In genomic region chr16:32867919-32868552, GRCm38 (mm10) we compare ENCODE assay signal across 8 mouse cellular contexts. TPM values are rescaled to one million over a fixed set of nuclear protein-coding genes. Genes with fewer than 3 reads are reported as not detected.
DNase-seq lines count a peak whose midpoint lies in the region; ATAC-seq lines count a peak whose summit lies in the region.

No protein-coding gene starts in this region.

- ATAC-seq in hindbrain, embryonic 11.5 days (ENCODE audit: low FRiP score): peak; percentile 99

- H3K36me3 ChIP-seq in hindbrain, embryonic 11.5 days (ENCODE audit: control insufficient read depth, insufficient read depth, low read length): no peaks in the 10 kb centered on the region

- peak overlapping the region; percentile 74 for H3K9ac ChIP-seq in hindbrain, embryonic 11.5 days (ENCODE audit: low read depth, low read length)

- H3K4me1 ChIP-seq in hindbrain, embryonic 11.5 days (replicated peaks; ENCODE audit: control insufficient read depth, insufficient read depth, low read length): no peaks in the 10 kb centered on the region

- no peaks in the 10 kb centered on the region for H3K27me3 ChIP-seq in hindbrain, embryonic 11.5 days (ENCODE audit: control insufficient read depth, insufficient read depth, low read length)

- H3K9me3 ChIP-seq in hindbrain, embryonic 11.5 days (ENCODE audit: control insufficient read depth, low read length): no peaks in the 10 kb centered on the region

- DNase-seq in Muller cell, postnatal 12 days (ENCODE audit: inconsistent ontology term): peak; percentile 94
- peak; percentile 92 for DNase-seq in cerebellum, adult 9-11 months
- peak; percentile 90 to 96 for DNase-seq in frontal cortex, adult 2 months (ENCODE audit: extremely low spot score in 1 of 2, low spot score in 1 of 2)
- peak; percentile 93 for DNase-seq in hindbrain, embryonic 11.5 days (ENCODE audit: low spot score)
- DNase-seq in layer of hippocampus, postnatal 10 days (ENCODE audit: low spot score in 2 of 2): peak; percentile 84 to 89
- peak; percentile 96 for DNase-seq in lung, postnatal 10 days
- peak; percentile 83 for DNase-seq in ovary, postnatal 36 days (ENCODE audit: low spot score)
- peak; percentile 91 for DNase-seq in thymus, postnatal 25 days

- under 1% methylated on average over 35 of the region's 35 CpGs for WGBS in hindbrain, embryonic 11.5 days

- peak overlapping the region; percentile 60 for H3K4me2 ChIP-seq in hindbrain, embryonic 11.5 days (replicated peaks; ENCODE audit: low read depth, low read length)

- peak overlapping the region; percentile 74 for H3K4me3 ChIP-seq in hindbrain, embryonic 11.5 days (ENCODE audit: low read depth, low read length)

- no peak overlapping the region for H3K27ac ChIP-seq in hindbrain, embryonic 11.5 days (ENCODE audit: low read depth, low read length)

RNA-seq across cellular contexts. Expression of gene Fyttd1, which starts 9.3 kb away (rescaled TPM):
- polyA plus RNA-seq in frontal cortex, adult 2 months (2012; rRNA removed): 49.8 and 54.7 TPM in 2 replicates
- polyA plus RNA-seq in hindbrain, embryonic 11.5 days (2014; fragmentation: Nextera tagmentation; extraction: Ambion mirVana): 137 and 141 TPM in 2 replicates
- 100 to 1,000 TPM; 134 to 147 TPM for total RNA-seq in layer of hippocampus, postnatal 10 days (2021)

RNA-seq across cellular contexts. Expression of gene Rubcn, which starts 9.5 kb away (rescaled TPM):
- polyA plus RNA-seq in frontal cortex, adult 2 months (2012; rRNA removed): 75.0 and 76.5 TPM in 2 replicates
- polyA plus RNA-seq in hindbrain, embryonic 11.5 days (2014; fragmentation: Nextera tagmentation; extraction: Ambion mirVana): 12.5 and 13.1 TPM in 2 replicates
- 10 to 100 TPM; 55.0 to 61.3 TPM for total RNA-seq in layer of hippocampus, postnatal 10 days (2021)

RNA-seq across cellular contexts. Expression of gene Lrch3, which starts 45.9 kb away (rescaled TPM):
- 39.7 and 40.4 TPM in 2 replicates for polyA plus RNA-seq in frontal cortex, adult 2 months (2012; rRNA removed)
- polyA plus RNA-seq in hindbrain, embryonic 11.5 days (2014; fragmentation: Nextera tagmentation; extraction: Ambion mirVana): 36.8 and 54.2 TPM in 2 replicates
- 10 to 100 TPM; 34.3 to 37.1 TPM for total RNA-seq in layer of hippocampus, postnatal 10 days (2021)

RNA-seq across cellular contexts. Expression of gene Smbd1, which starts 57.8 kb away (rescaled TPM):
- not detected in 2 replicates for polyA plus RNA-seq in frontal cortex, adult 2 months (2012; rRNA removed)
- not detected in 2 replicates for polyA plus RNA-seq in hindbrain, embryonic 11.5 days (2014; fragmentation: Nextera tagmentation; extraction: Ambion mirVana)
- total RNA-seq in layer of hippocampus, postnatal 10 days (2021): not detected
